Mouse (Mus musculus) ovary, adult 18-20 months (tissue): ENCODE results near the gene Skp2.

ENCODE experiments used
- DNase-seq: peaks from one replicate; pipeline ENCODE4 v3.0.0; 2022; ENCODE audit warnings: low spot score, mixed read lengths

The Skp2 gene

DNA sequence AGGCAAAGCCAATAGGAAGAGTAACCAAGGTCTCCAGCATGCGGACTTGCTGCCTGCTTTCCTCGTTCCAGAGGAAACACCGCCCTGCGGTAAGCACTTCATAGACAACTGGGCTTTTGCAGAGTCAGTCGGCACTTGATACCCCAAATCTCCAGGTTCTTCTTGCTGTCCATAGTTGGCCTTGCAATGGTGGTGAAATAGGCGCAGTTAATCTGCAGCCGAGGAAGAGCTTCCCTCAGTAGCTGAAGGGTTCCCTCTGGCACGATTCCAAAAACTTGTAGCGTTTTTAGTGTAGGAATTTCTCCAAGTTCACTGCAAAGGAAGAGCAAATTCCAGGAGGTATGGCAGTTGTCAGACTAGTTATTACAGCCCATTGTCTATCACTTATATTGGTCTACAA lies 41.7 kb downstream of the Skp2 start:
- DNase-seq: no peak

- no peak for DNase-seq
Observed at GRCm38 (mm10) chr15:9111648-9112047, 43.6 kb downstream of the Skp2 start.

DNA sequence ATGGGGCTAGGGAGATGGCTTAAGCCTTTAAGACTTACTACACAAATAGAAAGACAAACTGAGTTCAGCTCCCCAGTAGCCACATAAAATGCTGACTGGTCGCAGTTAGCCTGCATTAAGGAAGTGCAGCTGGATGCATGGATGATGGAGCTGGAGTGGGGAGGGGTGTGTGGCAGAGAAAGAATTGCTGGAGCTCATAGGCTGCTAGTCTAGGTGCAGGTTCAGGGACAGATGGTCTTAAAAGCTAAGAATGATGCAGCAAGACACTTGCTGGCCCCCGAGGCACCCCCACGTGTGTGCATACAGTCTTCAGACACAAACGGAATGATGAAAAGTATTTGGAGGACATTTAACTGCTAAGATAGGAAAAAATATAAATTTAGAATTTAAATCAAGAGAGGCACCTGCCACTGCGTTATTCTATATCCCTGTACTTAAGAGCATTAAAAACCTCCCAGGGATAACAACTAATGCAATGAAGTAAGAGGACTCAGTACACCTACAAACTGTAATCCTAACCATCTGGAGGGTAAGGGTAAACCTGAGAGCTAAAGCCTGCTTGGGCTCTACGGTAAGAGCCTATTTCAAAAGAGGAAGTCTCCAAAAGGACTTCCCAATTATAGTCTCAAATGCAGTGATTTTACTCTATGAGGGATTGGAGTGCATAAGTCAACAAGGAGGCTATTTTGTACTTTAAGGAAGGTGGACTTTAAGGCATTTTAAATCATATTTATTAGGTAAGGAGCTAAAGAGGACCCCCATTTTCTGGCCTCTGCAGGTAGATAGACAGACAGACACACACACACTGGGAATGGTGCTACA lies 44.5 kb downstream of the Skp2 start:
- no peak for DNase-seq

DNA sequence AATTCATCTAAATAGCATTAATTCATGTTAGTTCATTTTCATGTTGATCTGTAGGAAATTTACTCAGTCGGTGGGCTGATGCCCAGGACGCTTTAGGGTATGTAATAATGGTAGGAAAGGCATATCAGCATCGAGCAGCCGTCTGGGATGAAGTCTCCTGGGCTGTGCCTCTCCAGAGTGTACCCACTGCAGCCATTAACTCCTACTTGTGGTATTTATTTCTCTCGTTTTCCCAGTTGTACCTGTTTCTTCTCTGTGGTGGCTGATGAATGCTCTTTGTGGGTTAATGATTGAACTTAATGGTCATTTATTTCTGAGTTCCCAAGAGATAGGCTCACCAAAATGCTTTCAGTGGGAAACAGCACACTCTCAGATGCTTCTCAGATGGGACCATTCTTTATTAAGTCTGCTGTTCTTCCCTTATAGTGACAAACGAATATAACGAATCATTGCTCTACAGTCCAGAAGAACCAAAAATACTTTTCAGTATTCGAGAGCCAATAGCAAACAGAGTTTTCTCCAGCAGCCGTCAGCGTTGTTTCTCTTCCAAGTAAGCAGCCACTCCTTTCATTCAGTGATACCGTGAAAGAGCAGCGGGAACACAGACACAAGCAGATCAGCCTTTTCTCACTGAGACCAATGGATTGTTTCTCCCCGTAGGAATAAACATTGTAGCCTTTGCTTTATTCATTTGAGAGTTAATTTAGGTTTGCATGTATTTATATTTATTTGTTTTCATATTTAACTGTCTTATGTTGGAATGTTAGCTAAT lies 48.7 kb downstream of the Skp2 start:
- DNase-seq: no peak

DNA sequence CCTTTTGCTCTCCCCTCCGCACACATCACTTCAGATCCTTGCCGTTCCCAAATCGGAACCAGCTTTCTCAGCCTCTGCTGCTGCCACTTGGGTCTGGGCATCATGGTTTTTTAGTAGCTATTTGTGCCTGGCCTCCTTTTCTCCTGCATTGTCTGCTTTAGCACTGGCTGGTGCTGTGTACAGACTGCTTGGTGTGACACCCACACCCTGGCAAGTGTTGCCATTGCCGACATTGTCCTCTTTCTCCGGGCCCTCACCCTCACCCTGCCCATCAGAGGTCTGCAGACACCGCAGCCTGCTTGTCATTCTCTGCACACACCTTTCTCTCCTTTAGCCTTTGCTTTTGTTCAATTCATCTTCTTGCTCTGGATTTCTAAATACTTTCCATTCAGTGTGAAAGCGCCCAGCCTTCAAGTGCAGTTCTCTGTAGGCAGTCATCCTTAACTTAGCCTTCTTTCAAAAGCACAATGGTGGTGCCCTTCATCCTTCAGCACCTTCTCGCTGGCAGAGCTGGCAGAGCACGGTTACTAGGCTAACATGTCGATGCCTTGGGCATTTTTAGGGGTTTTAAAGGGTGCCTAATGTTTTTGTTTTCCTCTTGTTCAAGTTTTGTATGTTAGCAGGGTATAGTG lies 54.7 kb downstream of the Skp2 start:
- DNase-seq: no peak

- no peak for DNase-seq
Observed at GRCm38 (mm10) chr15:9096865-9097264, 58.4 kb downstream of the Skp2 start.

DNA sequence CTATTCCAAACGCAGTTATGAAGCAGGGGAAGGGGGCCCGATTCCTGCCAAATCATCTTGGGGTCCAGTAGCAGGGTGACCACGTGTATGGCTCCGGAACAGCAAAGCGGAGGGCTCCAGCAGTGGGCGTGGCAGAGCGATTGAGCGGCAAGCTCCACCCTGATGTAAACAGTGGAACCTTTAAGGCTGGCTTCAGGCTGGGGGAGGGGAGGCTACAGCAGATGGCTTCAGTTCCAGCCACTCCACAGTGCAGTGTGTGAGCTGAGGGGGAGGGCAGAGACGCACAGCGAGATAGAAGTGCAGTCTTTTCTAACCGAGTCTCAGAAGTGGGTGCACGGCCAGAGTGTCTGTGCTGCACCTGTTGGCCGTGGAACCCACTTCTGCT lies 60.9 kb downstream of the Skp2 start:
- no peak for DNase-seq

- DNase-seq: no peak
Observed at GRCm38 (mm10) chr15:9093598-9094365, 61.4 kb downstream of the Skp2 start.

- DNase-seq: no peak
Observed at GRCm38 (mm10) chr15:9090662-9091061, 64.6 kb downstream of the Skp2 start.

- no peak for DNase-seq
Observed at GRCm38 (mm10) chr15:9089136-9089720, 66.0 kb downstream of the Skp2 start.

DNA sequence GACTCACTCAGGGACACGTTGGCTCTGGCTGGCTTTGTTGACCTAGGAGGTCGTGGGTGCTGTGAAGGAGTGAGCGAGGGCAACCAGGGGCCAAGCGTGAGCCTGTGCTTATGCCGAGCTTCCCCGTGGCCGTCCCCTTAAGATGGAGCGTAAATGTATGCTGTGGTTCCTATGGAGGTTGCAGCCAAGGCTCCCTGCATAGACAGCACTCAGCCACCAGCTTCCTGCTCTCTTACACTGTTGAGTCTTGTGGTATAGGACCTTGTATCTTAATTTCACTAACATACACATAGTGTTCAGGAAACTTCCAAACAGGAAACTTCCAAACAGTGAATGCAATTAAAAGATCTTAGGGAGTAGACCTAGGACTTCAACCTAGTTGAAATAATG lies 66.5 kb downstream of the Skp2 start:
- no peak for DNase-seq

GRCm38 (mm10) chr15:9087895-9088682 lies 67.1 kb downstream of the Skp2 start:
- DNase-seq: no peak

GRCm38 (mm10) chr15:9087421-9087820 lies 67.8 kb downstream of the Skp2 start:
- DNase-seq: no peak

- DNase-seq: no peak
Observed at GRCm38 (mm10) chr15:9086813-9087212, 68.4 kb downstream of the Skp2 start.

- no peak for DNase-seq
Observed at GRCm38 (mm10) chr15:9082753-9083152, 72.5 kb downstream of the Skp2 start.

DNA sequence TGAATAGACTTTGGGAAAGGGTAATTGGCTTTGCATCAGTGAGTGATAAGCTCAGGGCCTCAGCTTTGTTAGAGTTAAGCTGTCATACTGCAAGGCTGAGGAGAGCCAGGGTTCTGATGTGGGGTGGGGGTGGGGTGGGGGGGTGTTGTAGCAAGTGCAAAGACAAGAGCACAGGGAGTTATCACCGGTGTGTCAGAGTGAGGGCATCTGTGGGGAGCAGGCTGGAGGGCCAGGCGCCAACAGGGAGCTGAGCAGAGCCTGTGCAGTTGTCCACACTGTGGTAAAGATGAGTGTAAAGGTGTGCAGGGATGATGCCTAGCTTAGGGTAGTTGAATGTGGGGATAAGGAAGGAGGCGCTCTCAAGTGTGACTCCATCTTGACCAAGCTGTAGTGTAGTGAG lies 73.9 kb downstream of the Skp2 start:
- DNase-seq: no peak

DNA sequence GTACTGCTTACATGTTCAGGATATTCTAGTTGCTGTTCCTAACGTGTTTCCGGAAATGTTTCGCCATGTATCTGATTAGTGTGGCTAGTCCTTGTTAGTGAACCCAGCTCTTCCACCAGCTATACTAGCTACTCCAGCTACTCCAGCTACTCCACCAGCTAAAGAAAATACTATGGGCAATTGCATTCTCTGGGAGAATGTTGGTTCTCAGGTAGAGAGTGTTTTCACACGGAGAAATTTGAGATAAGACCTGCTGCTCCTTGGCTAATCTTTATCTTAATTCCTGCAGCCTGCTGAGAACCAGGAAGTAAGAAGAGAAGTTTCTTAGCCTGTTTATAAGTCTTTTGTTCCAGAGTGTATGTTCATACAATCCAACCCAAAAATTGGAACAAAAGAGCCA lies 75.0 kb downstream of the Skp2 start:
- no peak for DNase-seq

DNA sequence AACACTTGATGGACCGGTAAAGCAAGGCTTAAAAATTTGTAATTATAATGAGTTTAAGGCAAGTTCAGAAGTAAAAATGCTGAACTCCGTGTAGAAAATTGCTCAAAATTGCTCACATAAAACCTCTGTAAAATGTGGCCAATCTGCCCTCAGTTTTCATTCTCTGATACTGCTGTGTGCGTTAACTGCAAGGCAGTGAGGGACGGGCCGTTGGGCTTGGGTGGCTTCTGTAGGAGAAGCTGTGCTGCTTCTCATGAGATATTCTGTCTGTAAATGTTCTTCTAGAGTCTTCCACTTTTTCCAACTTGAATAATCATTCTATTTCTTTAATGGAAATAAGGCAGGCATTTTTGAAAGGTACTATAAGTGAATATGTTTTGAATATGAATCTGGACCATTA lies 75.6 kb downstream of the Skp2 start:
- no peak for DNase-seq

DNA sequence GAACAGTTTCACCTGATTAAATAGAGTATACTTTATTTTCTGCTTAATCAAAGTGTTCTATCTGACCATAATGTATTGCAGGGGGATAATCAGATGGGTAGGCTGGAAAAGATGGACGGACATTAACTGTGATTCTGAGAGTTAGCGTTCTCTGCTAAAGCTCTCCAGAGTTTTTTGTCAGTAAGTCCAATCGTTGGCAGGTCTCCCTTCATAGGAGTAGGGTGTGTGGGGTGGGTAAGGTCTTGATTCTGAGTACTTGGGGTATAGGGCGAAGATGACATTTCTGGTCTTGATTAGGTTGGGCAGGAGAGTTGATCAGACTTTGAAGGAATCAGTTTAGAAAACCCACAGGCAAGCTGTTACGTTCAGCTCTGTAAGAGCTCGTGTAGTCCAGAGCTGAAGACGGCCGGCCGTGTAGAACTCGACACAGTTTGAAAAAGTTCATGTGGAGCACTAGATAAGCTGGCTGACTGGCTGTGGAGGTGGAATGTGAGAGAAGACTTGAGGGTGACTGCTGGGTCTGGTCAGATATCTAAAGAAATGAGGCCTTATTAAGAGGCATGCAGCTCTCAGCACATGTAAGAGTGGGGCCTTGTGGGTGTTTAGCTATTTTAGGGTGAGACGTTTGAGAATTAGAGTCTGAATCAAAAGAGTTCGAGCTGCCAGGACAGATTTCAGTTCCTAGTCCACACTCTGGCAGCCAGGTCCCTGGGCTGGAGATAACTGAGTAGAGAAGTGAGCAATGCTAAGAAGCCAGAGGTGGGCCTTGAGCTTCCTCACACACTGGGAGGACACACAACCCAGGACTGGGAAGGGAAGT lies 76.5 kb downstream of the Skp2 start:
- no peak for DNase-seq

GRCm38 (mm10) chr15:9075608-9076200 lies 79.5 kb downstream of the Skp2 start:
- no peak for DNase-seq
